Mouse (Mus musculus): ENCODE measurements around the gene Dusp21. TPM values are rescaled to one million over a fixed set of nuclear protein-coding genes. Genes with fewer than 3 reads are reported as not detected.

The Dusp21 gene
- polyA plus RNA-seq, 1 experiment from 2014 or later, result not detected

DNA sequence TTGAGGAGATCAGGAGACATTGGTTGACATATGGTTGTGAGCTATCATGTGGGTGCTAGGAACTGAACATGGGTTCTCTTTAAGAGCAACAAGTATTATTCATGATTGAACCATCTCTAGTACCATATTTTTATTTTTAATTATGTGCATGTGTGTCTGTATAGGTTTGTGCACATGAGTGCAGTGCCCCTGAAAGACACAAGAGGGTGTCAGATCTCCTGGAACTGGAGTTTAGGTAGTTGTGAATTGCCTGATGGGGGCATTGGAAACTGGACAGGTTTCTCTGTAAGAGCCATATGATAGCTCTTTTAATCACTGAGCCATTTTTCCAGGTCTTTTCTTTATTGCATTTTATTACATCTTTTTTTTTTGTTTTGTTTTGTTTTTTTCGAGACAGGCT lies 23.3 kb downstream of the Dusp21 start:
- no peaks in the 10 kb centered on the region for H3K27me3 ChIP-seq (ENCODE audit: control insufficient read depth, insufficient read depth, low read length)
- H3K4me2 ChIP-seq, result no peak overlapping the region
- no peaks in the 10 kb centered on the region for H3K9me3 ChIP-seq (ENCODE audit: control insufficient read depth, low read length)
- ATAC-seq (ENCODE audit: low FRiP score) (no peak), DNase-seq (ENCODE audit: low spot score, missing footprints) (no peak)
- H3K4me3 ChIP-seq (ENCODE audit: low read depth, low read length), result no peak overlapping the region
- H3K36me3 ChIP-seq (ENCODE audit: control insufficient read depth, insufficient read depth, low read length), result no peaks in the 10 kb centered on the region
- 100% methylated on average over 1 of the region's 1 CpGs for WGBS
- H3K4me1 ChIP-seq (ENCODE audit: control insufficient read depth, insufficient read depth, low read length), result no peaks in the 10 kb centered on the region
- no peak overlapping the region for H3K27ac ChIP-seq (ENCODE audit: low read depth, low read length)
- H3K9ac ChIP-seq (ENCODE audit: low read length), result no peak overlapping the region

- WGBS, result 65% methylated on average over 4 of the region's 4 CpGs
- H3K4me1 ChIP-seq (ENCODE audit: control insufficient read depth, insufficient read depth, low read length), result no peaks in the 10 kb centered on the region
- no peaks in the 10 kb centered on the region for H3K27me3 ChIP-seq (ENCODE audit: control insufficient read depth, insufficient read depth, low read length)
- H3K9me3 ChIP-seq (ENCODE audit: control insufficient read depth, low read length), result no peaks in the 10 kb centered on the region
- ATAC-seq (ENCODE audit: low FRiP score) (no peak), DNase-seq (ENCODE audit: low spot score, missing footprints) (no peak)
- no peak overlapping the region for H3K9ac ChIP-seq (ENCODE audit: low read length)
- H3K4me3 ChIP-seq (ENCODE audit: low read depth, low read length), result no peak overlapping the region
- H3K4me2 ChIP-seq, result no peak overlapping the region
- H3K27ac ChIP-seq (ENCODE audit: low read depth, low read length), result no peak overlapping the region
- no peaks in the 10 kb centered on the region for H3K36me3 ChIP-seq (ENCODE audit: control insufficient read depth, insufficient read depth, low read length)
Observed at GRCm38 (mm10) chrX:18174831-18175230, 29.2 kb downstream of the Dusp21 start.

- Histone ChIP-seq H3K4me3 (ENCODE audit: low read depth, low read length) (no peak overlapping the region), H3K27me3 (ENCODE audit: control insufficient read depth, insufficient read depth, low read length) (no peaks in the 10 kb centered on the region), H3K27ac (ENCODE audit: low read depth, low read length) (no peak overlapping the region), H3K9ac (ENCODE audit: low read length) (no peak overlapping the region), H3K9me3 (ENCODE audit: control insufficient read depth, low read length) (no peaks in the 10 kb centered on the region), H3K4me2 (no peak overlapping the region), H3K36me3 (ENCODE audit: control insufficient read depth, insufficient read depth, low read length) (no peaks in the 10 kb centered on the region), H3K4me1 (ENCODE audit: control insufficient read depth, insufficient read depth, low read length) (no peaks in the 10 kb centered on the region)
- ATAC-seq (ENCODE audit: low FRiP score), result no peak
- WGBS, result 94% methylated on average over 4 of the region's 4 CpGs
- DNase-seq (ENCODE audit: low spot score, missing footprints), result no peak
Observed at GRCm38 (mm10) chrX:18177803-18178202, 32.1 kb downstream of the Dusp21 start.

GRCm38 (mm10) chrX:18179492-18179891 lies 33.8 kb downstream of the Dusp21 start:
- no peaks in the 10 kb centered on the region for H3K27me3 ChIP-seq (ENCODE audit: control insufficient read depth, insufficient read depth, low read length)
- H3K9me3 ChIP-seq (ENCODE audit: control insufficient read depth, low read length), result no peaks in the 10 kb centered on the region
- DNase-seq (ENCODE audit: low spot score, missing footprints) (no peak), ATAC-seq (ENCODE audit: low FRiP score) (no peak)
- no peaks in the 10 kb centered on the region for H3K4me1 ChIP-seq (ENCODE audit: control insufficient read depth, insufficient read depth, low read length)
- H3K9ac ChIP-seq (ENCODE audit: low read length), result no peak overlapping the region
- no peak overlapping the region for H3K4me3 ChIP-seq (ENCODE audit: low read depth, low read length)
- no peaks in the 10 kb centered on the region for H3K36me3 ChIP-seq (ENCODE audit: control insufficient read depth, insufficient read depth, low read length)
- H3K27ac ChIP-seq (ENCODE audit: low read depth, low read length), result no peak overlapping the region
- 83% methylated on average over 1 of the region's 1 CpGs for WGBS
- H3K4me2 ChIP-seq, result no peak overlapping the region

- H3K27ac ChIP-seq (ENCODE audit: low read depth, low read length), result no peak overlapping the region
- ATAC-seq (ENCODE audit: low FRiP score) (no peak), DNase-seq (ENCODE audit: low spot score, missing footprints) (no peak)
- H3K27me3 ChIP-seq (ENCODE audit: control insufficient read depth, insufficient read depth, low read length), result no peaks in the 10 kb centered on the region
- H3K4me3 ChIP-seq (ENCODE audit: low read depth, low read length), result no peak overlapping the region
- no peaks in the 10 kb centered on the region for H3K36me3 ChIP-seq (ENCODE audit: control insufficient read depth, insufficient read depth, low read length)
- H3K4me2 ChIP-seq, result no peak overlapping the region
- H3K9me3 ChIP-seq (ENCODE audit: control insufficient read depth, low read length), result no peaks in the 10 kb centered on the region
- no peaks in the 10 kb centered on the region for H3K4me1 ChIP-seq (ENCODE audit: control insufficient read depth, insufficient read depth, low read length)
- no peak overlapping the region for H3K9ac ChIP-seq (ENCODE audit: low read length)
Observed at GRCm38 (mm10) chrX:18187203-18187602, 41.5 kb downstream of the Dusp21 start.

DNA sequence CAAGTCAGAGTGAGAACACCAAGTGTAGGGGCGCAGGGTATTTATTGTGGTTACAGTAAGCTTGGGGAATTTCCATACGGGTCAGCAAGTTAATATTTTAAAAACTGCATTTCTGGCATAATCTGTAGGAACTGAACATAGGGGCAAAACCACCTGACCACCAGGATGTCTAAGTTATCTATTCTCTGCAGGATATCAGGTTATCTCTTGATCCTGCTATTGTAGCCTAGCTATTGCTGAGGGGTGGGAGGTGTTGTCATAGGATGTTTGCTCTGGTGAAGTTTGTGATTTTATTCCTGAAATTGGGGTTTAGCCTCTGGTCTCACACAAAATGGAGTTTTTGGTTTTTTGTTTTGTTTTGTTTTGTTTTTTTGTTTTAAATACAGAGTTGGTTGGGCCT lies 42.6 kb downstream of the Dusp21 start:
- H3K9me3 ChIP-seq (ENCODE audit: control insufficient read depth, low read length), result no peaks in the 10 kb centered on the region
- no peaks in the 10 kb centered on the region for H3K4me1 ChIP-seq (ENCODE audit: control insufficient read depth, insufficient read depth, low read length)
- no peaks in the 10 kb centered on the region for H3K36me3 ChIP-seq (ENCODE audit: control insufficient read depth, insufficient read depth, low read length)
- no peak overlapping the region for H3K27ac ChIP-seq (ENCODE audit: low read depth, low read length)
- no peak for DNase-seq (ENCODE audit: low spot score, missing footprints)
- 89% methylated on average over 2 of the region's 2 CpGs for WGBS
- no peak for ATAC-seq (ENCODE audit: low FRiP score)
- H3K4me2 ChIP-seq, result no peak overlapping the region
- no peak overlapping the region for H3K4me3 ChIP-seq (ENCODE audit: low read depth, low read length)
- no peak overlapping the region for H3K9ac ChIP-seq (ENCODE audit: low read length)
- no peaks in the 10 kb centered on the region for H3K27me3 ChIP-seq (ENCODE audit: control insufficient read depth, insufficient read depth, low read length)

Other genes starting within 250 kb of the Dusp21 start
- 34.7 and 41.8 TPM in 2 replicates for gene Kdm6a, start 16.7 kb downstream of the Dusp21 start, polyA plus RNA-seq (2014; fragmentation: Nextera tagmentation; extraction: Ambion mirVana)